Mouse (Mus musculus): ENCODE measurements around the gene Mfsd4b3. TPM values are rescaled to one million over a fixed set of nuclear protein-coding genes. Genes with fewer than 3 reads are reported as not detected.
A peak's percentile ranks its signal among the peaks of the same experiment; 100 is the strongest.

Gene Mfsd4b3
- polyA plus RNA-seq, 1 experiment, result not detected

DNA sequence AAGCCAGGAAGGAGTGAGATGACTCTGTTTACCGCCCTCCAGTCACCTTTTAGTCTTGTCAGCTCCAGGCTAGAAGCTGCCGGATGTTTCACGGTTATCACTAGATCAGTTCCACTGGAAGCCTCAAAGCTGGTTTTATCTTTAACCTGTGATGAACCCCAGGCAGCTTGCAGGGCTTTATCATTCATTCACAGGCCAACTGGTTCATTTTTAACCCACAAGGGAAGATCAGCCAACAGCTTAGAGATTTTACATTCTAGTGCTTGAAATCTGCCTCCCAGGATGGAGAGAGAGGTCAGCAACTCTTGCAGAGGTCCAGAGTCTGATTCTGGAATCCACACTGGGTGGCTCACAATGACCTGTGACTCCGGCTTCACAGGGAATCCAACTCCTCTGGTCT, 31.2 kb upstream of the Mfsd4b3 start:
- Histone ChIP-seq H3K27ac (ENCODE audit: insufficient read depth, low read length) (no peak overlapping the region), H3K27me3 (ENCODE audit: control insufficient read depth, insufficient read depth, low read length, poor library complexity, severe bottlenecking) (no peaks in the 10 kb centered on the region), H3K36me3 (ENCODE audit: control insufficient read depth, insufficient read depth, low read length, poor library complexity, severe bottlenecking) (no peaks in the 10 kb centered on the region), H3K4me1 (ENCODE audit: control insufficient read depth, insufficient read depth, low read length) (no peaks in the 10 kb centered on the region), H3K9me3 (replicated peaks; ENCODE audit: control insufficient read depth, insufficient read depth, low read length, poor library complexity, severe bottlenecking) (peaks cover 9% of the 10 kb centered on the region; the same call in 1 of the 2 replicates), H3K9ac (ENCODE audit: low read depth, poor library complexity, severe bottlenecking) (no peak overlapping the region), H3K4me3 (ENCODE audit: low read depth, low read length) (no peak overlapping the region)
- TF ChIP-seq CTCF (IDR thresholded peaks at IDR 0.05; ENCODE audit: low read depth, low read length) (no peak), EP300 (IDR thresholded peaks at IDR 0.05; ENCODE audit: insufficient read depth, low read depth, low read length) (no peak), POLR2A (IDR thresholded peaks at IDR 0.05; ENCODE audit: insufficient read depth, low read length) (no peak)

- Histone ChIP-seq H3K9ac (ENCODE audit: low read depth, poor library complexity, severe bottlenecking) (no peak within 1 kb of the TSS), H3K27me3 (ENCODE audit: control insufficient read depth, insufficient read depth, low read length, poor library complexity, severe bottlenecking) (no peaks in the 10 kb centered on the region), H3K27ac (ENCODE audit: insufficient read depth, low read length) (no peak within 1 kb of the TSS), H3K9me3 (replicated peaks; ENCODE audit: control insufficient read depth, insufficient read depth, low read length, poor library complexity, severe bottlenecking) (0 out of 2 replicates have a peak, but pooled peaks cover 3% of the 10 kb centered on the region), H3K4me1 (ENCODE audit: control insufficient read depth, insufficient read depth, low read length) (no peaks in the 10 kb centered on the region), H3K4me3 (ENCODE audit: low read depth, low read length) (no peak within 1 kb of the TSS), H3K36me3 (ENCODE audit: control insufficient read depth, insufficient read depth, low read length, poor library complexity, severe bottlenecking) (no peaks in the 10 kb centered on the region)
- TF ChIP-seq CTCF (IDR thresholded peaks at IDR 0.05; ENCODE audit: low read depth, low read length), result no peak
- no peak for TF ChIP-seq POLR2A (IDR thresholded peaks at IDR 0.05; ENCODE audit: insufficient read depth, low read length)
- TF ChIP-seq EP300 (IDR thresholded peaks at IDR 0.05; ENCODE audit: insufficient read depth, low read depth, low read length), result no peak
Observed at GRCm38 (mm10) chr10:39986466-39986865, 26.5 kb upstream of the Mfsd4b3 start, which contains the start of gene Mfsd4b5. Gene Mfsd4b5, minus strand, starts transcription at chr10:39986646.

GRCm38 (mm10) chr10:39982604-39983003, 22.7 kb upstream of the Mfsd4b3 start:
- H3K9ac ChIP-seq (ENCODE audit: low read depth, poor library complexity, severe bottlenecking), result no peak overlapping the region
- H3K27ac ChIP-seq (ENCODE audit: insufficient read depth, low read length), result no peak overlapping the region
- H3K9me3 ChIP-seq (replicated peaks; ENCODE audit: control insufficient read depth, insufficient read depth, low read length, poor library complexity, severe bottlenecking), result peaks cover 22% of the 10 kb centered on the region
- H3K36me3 ChIP-seq (ENCODE audit: control insufficient read depth, insufficient read depth, low read length, poor library complexity, severe bottlenecking), result no peaks in the 10 kb centered on the region
- no peak overlapping the region for H3K4me3 ChIP-seq (ENCODE audit: low read depth, low read length)
- TF ChIP-seq POLR2A (IDR thresholded peaks at IDR 0.05; ENCODE audit: insufficient read depth, low read length) (no peak), CTCF (IDR thresholded peaks at IDR 0.05; ENCODE audit: low read depth, low read length) (no peak), EP300 (IDR thresholded peaks at IDR 0.05; ENCODE audit: insufficient read depth, low read depth, low read length) (no peak)
- H3K27me3 ChIP-seq (ENCODE audit: control insufficient read depth, insufficient read depth, low read length, poor library complexity, severe bottlenecking), result no peaks in the 10 kb centered on the region
- no peaks in the 10 kb centered on the region for H3K4me1 ChIP-seq (ENCODE audit: control insufficient read depth, insufficient read depth, low read length)

GRCm38 (mm10) chr10:39978231-39978630, 18.3 kb upstream of the Mfsd4b3 start:
- H3K27ac ChIP-seq (ENCODE audit: insufficient read depth, low read length), result no peak overlapping the region
- H3K4me3 ChIP-seq (ENCODE audit: low read depth, low read length), result no peak overlapping the region
- H3K4me1 ChIP-seq (ENCODE audit: control insufficient read depth, insufficient read depth, low read length), result no peaks in the 10 kb centered on the region
- peaks cover 35% of the 10 kb centered on the region for H3K9me3 ChIP-seq (replicated peaks; ENCODE audit: control insufficient read depth, insufficient read depth, low read length, poor library complexity, severe bottlenecking)
- H3K36me3 ChIP-seq (ENCODE audit: control insufficient read depth, insufficient read depth, low read length, poor library complexity, severe bottlenecking), result no peaks in the 10 kb centered on the region
- H3K27me3 ChIP-seq (ENCODE audit: control insufficient read depth, insufficient read depth, low read length, poor library complexity, severe bottlenecking), result no peaks in the 10 kb centered on the region
- H3K9ac ChIP-seq (ENCODE audit: low read depth, poor library complexity, severe bottlenecking), result no peak overlapping the region
- TF ChIP-seq CTCF (IDR thresholded peaks at IDR 0.05; ENCODE audit: low read depth, low read length) (no peak), POLR2A (IDR thresholded peaks at IDR 0.05; ENCODE audit: insufficient read depth, low read length) (no peak), EP300 (IDR thresholded peaks at IDR 0.05; ENCODE audit: insufficient read depth, low read depth, low read length) (no peak)

DNA sequence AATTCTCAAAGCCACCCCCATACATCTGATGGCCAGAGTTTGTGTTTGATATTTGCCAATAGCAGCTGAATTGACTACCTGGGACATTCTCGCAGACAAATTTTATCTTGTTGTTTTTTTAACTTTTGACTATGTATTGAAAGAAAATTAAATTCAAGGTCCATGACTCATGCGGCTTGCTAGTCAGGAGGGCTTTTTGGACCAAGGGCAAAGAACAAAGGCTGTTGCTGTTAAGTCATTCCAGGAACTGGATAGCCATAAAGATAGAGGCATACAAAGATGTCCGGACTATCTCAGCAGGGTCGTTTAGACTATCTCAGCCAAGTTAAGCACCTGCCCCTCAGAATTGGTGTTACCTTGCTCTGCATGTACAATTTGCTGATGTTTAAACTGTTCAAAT, 17.4 kb upstream of the Mfsd4b3 start:
- Histone ChIP-seq H3K9me3 (replicated peaks; ENCODE audit: control insufficient read depth, insufficient read depth, low read length, poor library complexity, severe bottlenecking) (peaks cover 32% of the 10 kb centered on the region), H3K27ac (ENCODE audit: insufficient read depth, low read length) (no peak overlapping the region), H3K4me3 (ENCODE audit: low read depth, low read length) (no peak overlapping the region), H3K27me3 (ENCODE audit: control insufficient read depth, insufficient read depth, low read length, poor library complexity, severe bottlenecking) (no peaks in the 10 kb centered on the region), H3K36me3 (ENCODE audit: control insufficient read depth, insufficient read depth, low read length, poor library complexity, severe bottlenecking) (no peaks in the 10 kb centered on the region), H3K9ac (ENCODE audit: low read depth, poor library complexity, severe bottlenecking) (no peak overlapping the region), H3K4me1 (ENCODE audit: control insufficient read depth, insufficient read depth, low read length) (no peaks in the 10 kb centered on the region)
- no peak for TF ChIP-seq POLR2A (IDR thresholded peaks at IDR 0.05; ENCODE audit: insufficient read depth, low read length)
- no peak for TF ChIP-seq EP300 (IDR thresholded peaks at IDR 0.05; ENCODE audit: insufficient read depth, low read depth, low read length)
- TF ChIP-seq CTCF (IDR thresholded peaks at IDR 0.05; ENCODE audit: low read depth, low read length), result no peak

DNA sequence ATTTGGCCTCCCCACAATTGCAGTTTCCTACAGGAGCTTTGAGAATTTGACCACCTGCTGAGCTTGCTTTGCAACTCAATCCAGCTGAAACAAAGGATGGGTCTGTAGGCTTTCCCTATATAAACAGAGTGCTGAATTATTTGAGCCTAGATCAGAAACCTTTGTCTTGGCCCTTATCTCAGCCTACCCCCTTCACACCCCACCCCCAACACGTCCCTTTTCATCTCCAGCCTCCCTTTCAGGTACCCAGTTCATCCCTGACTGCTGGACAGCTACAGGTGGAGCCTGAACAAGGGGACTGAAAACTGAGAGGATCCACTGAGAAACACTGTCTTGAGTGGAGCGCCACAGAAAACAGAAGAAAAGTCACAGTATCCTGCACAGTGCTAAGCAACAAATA, 15.8 kb upstream of the Mfsd4b3 start:
- H3K27ac ChIP-seq (ENCODE audit: insufficient read depth, low read length), result no peak overlapping the region
- H3K4me3 ChIP-seq (ENCODE audit: low read depth, low read length), result no peak overlapping the region
- TF ChIP-seq EP300 (IDR thresholded peaks at IDR 0.05; ENCODE audit: insufficient read depth, low read depth, low read length), result 0 out of 2 replicates have a peak, but pooled peaks have one; percentile 39
- TF ChIP-seq POLR2A (IDR thresholded peaks at IDR 0.05; ENCODE audit: insufficient read depth, low read length), result no peak
- TF ChIP-seq CTCF (IDR thresholded peaks at IDR 0.05; ENCODE audit: low read depth, low read length), result no peak
- H3K9me3 ChIP-seq (replicated peaks; ENCODE audit: control insufficient read depth, insufficient read depth, low read length, poor library complexity, severe bottlenecking), result peaks cover 32% of the 10 kb centered on the region
- no peaks in the 10 kb centered on the region for H3K4me1 ChIP-seq (ENCODE audit: control insufficient read depth, insufficient read depth, low read length)
- no peak overlapping the region for H3K9ac ChIP-seq (ENCODE audit: low read depth, poor library complexity, severe bottlenecking)
- H3K27me3 ChIP-seq (ENCODE audit: control insufficient read depth, insufficient read depth, low read length, poor library complexity, severe bottlenecking), result no peaks in the 10 kb centered on the region
- H3K36me3 ChIP-seq (ENCODE audit: control insufficient read depth, insufficient read depth, low read length, poor library complexity, severe bottlenecking), result no peaks in the 10 kb centered on the region

All from ES-Bruce4 (cell line).